Mouse (Mus musculus) intestine, postnatal 0 days (tissue): ENCODE measurements at regions not wholly inside any gene's neighbourhood (a gene's known extent, or its start where the extent isn't known, plus 50 kb on each side); places are given as distances from the start of the nearest gene placed in this dataset.

ENCODE experiments used
- ATAC-seq: fragments of 200-750 bp; cut with Nextera tagmentation; 2 replicates; pipeline ENCODE4 v1.8.0; 2017; ENCODE audit warnings: mild to moderate bottlenecking, moderate TSS enrichment, moderate library complexity
- H3K27ac ChIP-seq: fragments of 300-500 bp; sonication (generic); 2 replicates; pipeline ENCODE4 v1.5.1; 2014; ENCODE audit warnings: mild to moderate bottlenecking, low read depth, low read length, moderate library complexity
- H3K27me3 ChIP-seq: fragments of 300-500 bp; sonication (generic); replicated peaks from 2 replicates; pipeline ENCODE4 v1.6.1; 2014; ENCODE audit warnings: low read length, mixed read lengths; ENCODE audit not compliant: control insufficient read depth, insufficient read depth
- H3K36me3 ChIP-seq: fragments of 300-500 bp; sonication (generic); 2 replicates; pipeline ENCODE4 v1.6.1; 2014; ENCODE audit warnings: mild to moderate bottlenecking, moderate library complexity; ENCODE audit not compliant: control insufficient read depth, insufficient read depth
- H3K4me1 ChIP-seq: fragments of 300-500 bp; sonication (generic); replicated peaks from 2 replicates; pipeline ENCODE4 v1.6.1; 2014; ENCODE audit warnings: antibody characterized with exemption, low read length, mixed read lengths; ENCODE audit not compliant: control insufficient read depth, insufficient read depth
- H3K4me2 ChIP-seq: fragments of 300-500 bp; sonication (generic); replicated peaks from 2 replicates; pipeline ENCODE4 v1.6.1; 2014; ENCODE audit warnings: low read depth, mild to moderate bottlenecking, moderate library complexity
- H3K4me3 ChIP-seq: fragments of 300-500 bp; sonication (generic); 2 replicates; pipeline ENCODE4 v1.5.1; 2014; ENCODE audit warnings: low read depth, low read length
- H3K9ac ChIP-seq: fragments of 300-500 bp; sonication (generic); 2 replicates; pipeline ENCODE4 v1.6.1; 2014; ENCODE audit warnings: mild to moderate bottlenecking, low read depth, low read length
- H3K9me3 ChIP-seq: fragments of 300-500 bp; sonication (generic); 2 replicates; pipeline ENCODE4 v1.6.1; 2016; ENCODE audit warnings: mixed run types; ENCODE audit not compliant: control insufficient read depth
- CTCF ChIP-seq: sonication (generic); IDR thresholded peaks from 2 replicates; pipeline ENCODE4 v1.5.1; 2016; ENCODE audit warnings: low read depth, mild to moderate bottlenecking, control low read depth, antibody characterized with exemption, moderate library complexity
- WGBS: fragments of 180-500 bp; shearing (Covaris S2); extraction: QIAGEN DNeasy Blood & Tissue Kit; methylation state at CpG from one replicate; pipeline ENCODE4 v1.1.7; 2014; 5-methylcytosine and 5-hydroxymethylcytosine counted together

GRCm38 (mm10) chr3:54630254-54630653 lies 62.4 kb upstream of the Supt20 start:
- 88% methylated on average over 7 of the region's 7 CpGs for WGBS
- no peak for TF ChIP-seq CTCF
- H3K27ac ChIP-seq: no peak overlapping the region
- no peaks in the 10 kb centered on the region for H3K36me3 ChIP-seq
- no peak overlapping the region for H3K4me3 ChIP-seq
- no peak overlapping the region for H3K4me2 ChIP-seq
- ATAC-seq: no peak
- no peak overlapping the region for H3K9ac ChIP-seq
- H3K4me1 ChIP-seq: no peaks in the 10 kb centered on the region
- H3K27me3 ChIP-seq: no peaks in the 10 kb centered on the region
- 0 out of 2 replicates have a peak, but pooled peaks cover 6% of the 10 kb centered on the region for H3K9me3 ChIP-seq

GRCm38 (mm10) chr3:54632731-54633130 lies 59.9 kb upstream of the Supt20 start:
- H3K27ac ChIP-seq: no peak overlapping the region
- no peak overlapping the region for H3K4me2 ChIP-seq
- no peak overlapping the region for H3K4me3 ChIP-seq
- no peaks in the 10 kb centered on the region for H3K27me3 ChIP-seq
- no peak for TF ChIP-seq CTCF
- no peaks in the 10 kb centered on the region for H3K4me1 ChIP-seq
- H3K9me3 ChIP-seq: 0 out of 2 replicates have a peak, but pooled peaks cover 6% of the 10 kb centered on the region
- H3K36me3 ChIP-seq: no peaks in the 10 kb centered on the region
- no peak overlapping the region for H3K9ac ChIP-seq
- no peak for ATAC-seq
- 98% methylated on average over 13 of the region's 13 CpGs for WGBS

GRCm38 (mm10) chr3:54633446-54633845 lies 59.2 kb upstream of the Supt20 start:
- 91% methylated on average over 23 of the region's 23 CpGs for WGBS
- H3K4me3 ChIP-seq: no peak overlapping the region
- no peaks in the 10 kb centered on the region for H3K36me3 ChIP-seq
- no peak overlapping the region for H3K9ac ChIP-seq
- no peak for TF ChIP-seq CTCF
- no peaks in the 10 kb centered on the region for H3K27me3 ChIP-seq
- H3K4me2 ChIP-seq: no peak overlapping the region
- H3K4me1 ChIP-seq: no peaks in the 10 kb centered on the region
- no peak for ATAC-seq
- no peak overlapping the region for H3K27ac ChIP-seq
- 0 out of 2 replicates have a peak, but pooled peaks cover 6% of the 10 kb centered on the region for H3K9me3 ChIP-seq

GRCm38 (mm10) chr3:54634456-54634855 lies 58.2 kb upstream of the Supt20 start:
- no peak overlapping the region for H3K27ac ChIP-seq
- no peaks in the 10 kb centered on the region for H3K4me1 ChIP-seq
- no peaks in the 10 kb centered on the region for H3K27me3 ChIP-seq
- no peak for ATAC-seq
- no peak for TF ChIP-seq CTCF
- H3K4me3 ChIP-seq: no peak overlapping the region
- no peak overlapping the region for H3K4me2 ChIP-seq
- H3K9ac ChIP-seq: no peak overlapping the region
- H3K9me3 ChIP-seq: 0 out of 2 replicates have a peak, but pooled peaks cover 6% of the 10 kb centered on the region
- no peaks in the 10 kb centered on the region for H3K36me3 ChIP-seq
- 97% methylated on average over 10 of the region's 10 CpGs for WGBS
